Mouse (Mus musculus): ENCODE data around the gene Hhat. TPM values are rescaled to one million over a fixed set of nuclear protein-coding genes. Genes with fewer than 3 reads are reported as not detected.

Hhat gene
- total RNA-seq, 2 experiments from 2014 or later, result 0.80 to 8.0 TPM

DNA sequence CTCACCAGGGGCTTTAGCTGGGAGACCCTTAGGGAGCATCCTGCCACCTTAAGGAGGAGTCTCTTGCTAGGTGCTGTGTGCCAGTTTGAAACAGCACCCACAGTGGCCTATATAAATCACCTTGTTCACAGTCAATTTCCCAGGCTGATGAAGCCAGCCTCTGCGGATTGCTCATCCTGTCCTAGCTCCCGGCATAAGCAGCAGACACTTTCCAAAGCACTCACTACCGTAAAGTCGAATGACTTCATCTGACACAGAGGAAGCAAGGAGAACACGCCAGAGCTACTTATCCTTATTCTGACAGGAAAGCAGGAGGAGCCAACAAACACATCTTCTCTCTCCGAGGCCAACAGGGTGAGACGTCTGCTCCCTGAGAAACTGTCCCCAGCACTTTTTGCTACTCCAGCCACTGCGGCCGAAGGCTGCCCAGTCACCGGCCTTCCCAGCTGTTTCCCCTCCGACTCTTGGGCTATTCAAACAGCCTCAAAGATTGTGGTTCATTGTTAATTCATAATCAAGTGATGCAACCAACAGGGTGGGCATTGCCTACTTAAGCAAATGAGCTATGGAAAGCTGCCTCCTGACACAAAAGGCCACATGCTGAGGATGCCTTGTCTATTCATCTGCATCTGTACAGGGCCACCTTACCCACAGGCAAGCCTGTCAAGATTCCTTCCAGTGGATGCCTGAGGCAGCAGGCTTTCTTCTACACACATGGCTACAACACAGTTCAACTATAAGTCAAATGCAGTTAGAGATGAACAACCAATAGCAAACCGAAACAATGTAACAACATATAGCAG lies 248.4 kb downstream of the Hhat start:
- no peak for ATAC-seq (replicated peaks; ENCODE audit: low FRiP score, low TSS enrichment, poor library complexity, severe bottlenecking)

DNA sequence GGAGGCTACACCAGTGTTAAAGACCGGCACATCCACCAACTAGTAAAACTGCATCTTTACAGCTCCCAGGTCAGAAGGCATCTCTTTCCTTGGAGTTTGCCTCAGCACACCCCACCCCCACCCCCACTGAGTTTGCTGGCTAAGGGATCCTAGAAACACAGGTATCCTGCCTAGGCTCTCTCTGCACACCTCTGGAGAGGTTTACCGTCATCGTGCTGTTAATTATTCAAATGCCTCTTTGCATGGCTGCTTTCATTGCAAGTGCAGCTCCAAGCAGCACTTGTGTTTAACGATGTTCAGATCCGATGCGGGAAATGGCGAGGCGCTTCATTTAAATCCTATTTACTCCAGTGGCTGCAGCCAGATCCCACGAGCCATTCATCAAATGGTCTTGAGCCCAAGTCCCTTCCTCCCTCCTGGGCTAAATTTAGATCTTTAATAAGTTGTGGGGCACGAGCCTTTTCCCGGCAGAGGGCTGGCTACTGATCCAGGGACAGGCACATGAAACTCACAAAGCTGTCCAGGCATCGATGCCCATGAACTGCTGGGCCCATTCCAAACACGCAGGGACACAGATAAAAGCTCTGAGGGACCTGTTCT lies 250.1 kb downstream of the Hhat start:
- ATAC-seq (replicated peaks; ENCODE audit: low FRiP score, low TSS enrichment, poor library complexity, severe bottlenecking), result no peak

DNA sequence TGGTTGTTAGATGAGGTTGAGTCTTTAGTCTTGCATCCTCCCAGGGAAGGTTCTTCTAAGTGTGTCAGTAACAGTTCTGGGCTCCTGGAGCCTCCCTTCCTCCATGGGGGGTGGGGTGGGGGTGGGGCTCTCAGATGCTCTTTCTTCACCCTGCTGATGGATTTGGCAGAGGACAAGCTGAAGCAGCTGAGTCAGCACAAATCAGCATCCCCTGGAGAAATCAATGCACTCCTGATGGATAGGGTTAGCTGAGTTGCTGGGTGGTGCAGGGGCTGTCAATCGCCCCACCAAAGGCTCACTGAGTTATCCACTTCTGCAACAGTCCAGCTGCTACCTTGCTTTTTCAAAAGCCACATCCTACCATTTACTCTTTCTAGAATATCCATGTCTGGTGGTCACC lies 251.3 kb downstream of the Hhat start:
- ATAC-seq (replicated peaks; ENCODE audit: low FRiP score, low TSS enrichment, poor library complexity, severe bottlenecking), result no peak

DNA sequence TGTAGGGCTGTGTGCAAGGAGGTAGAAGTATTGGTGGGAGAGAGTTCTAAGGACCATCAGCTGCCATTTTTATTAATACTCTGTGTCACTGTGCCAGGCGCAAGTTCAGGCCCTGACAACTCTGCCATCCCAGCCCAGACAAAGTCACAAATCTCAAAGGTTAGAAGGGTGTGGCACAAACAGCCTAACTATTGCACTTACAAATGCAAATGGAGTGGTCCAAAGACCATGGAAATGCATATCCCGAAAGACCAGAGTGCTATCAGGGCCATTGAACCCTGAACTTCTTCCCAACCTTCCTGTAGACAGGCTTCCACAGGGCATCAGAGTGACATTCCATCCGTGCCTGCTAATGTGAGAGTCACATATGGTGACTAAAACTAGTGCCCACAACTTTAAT lies 255.7 kb downstream of the Hhat start:
- no peak for ATAC-seq (replicated peaks; ENCODE audit: low FRiP score, low TSS enrichment, poor library complexity, severe bottlenecking)

DNA sequence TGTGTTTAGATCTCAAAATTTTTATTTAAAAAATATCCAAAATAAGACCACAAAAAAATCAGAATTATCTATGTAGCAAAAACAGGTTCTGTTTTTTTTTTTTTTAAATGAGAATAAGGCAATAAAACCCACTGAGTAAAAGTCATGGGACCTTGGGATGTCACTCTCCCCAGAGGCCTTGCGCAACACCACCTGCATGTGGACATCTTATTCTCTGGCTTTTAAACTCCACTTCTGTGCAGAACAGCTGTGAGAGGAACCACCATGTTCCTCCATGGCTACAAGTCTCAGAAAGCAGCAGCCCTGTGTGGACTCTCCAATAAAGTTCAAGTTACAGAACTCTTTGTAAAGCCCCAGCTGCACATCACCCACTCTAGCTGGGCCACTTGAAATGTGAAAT lies 258.2 kb downstream of the Hhat start:
- no peak for ATAC-seq (replicated peaks; ENCODE audit: low FRiP score, low TSS enrichment, poor library complexity, severe bottlenecking)

DNA sequence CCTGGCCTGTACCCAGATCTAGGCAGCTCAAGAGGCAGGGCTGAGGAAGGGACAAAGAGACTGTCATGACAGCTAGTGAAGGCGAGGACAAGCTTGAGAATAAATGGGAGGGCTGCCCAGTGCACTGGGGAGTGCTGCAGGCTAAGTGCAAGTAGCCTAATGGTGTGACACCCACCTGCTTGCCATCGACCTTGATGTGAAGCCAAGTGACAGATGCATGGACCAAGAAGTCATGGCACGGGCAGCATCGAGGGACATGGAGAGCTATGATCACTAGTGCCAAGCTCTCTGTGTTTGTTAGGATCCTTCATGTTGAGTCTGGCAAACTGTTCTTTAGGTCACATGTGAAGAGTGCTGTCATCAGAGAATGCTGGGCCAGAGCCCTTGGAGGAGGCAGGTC lies 267.4 kb downstream of the Hhat start:
- ATAC-seq (replicated peaks; ENCODE audit: low FRiP score, low TSS enrichment, poor library complexity, severe bottlenecking), result no peak

DNA sequence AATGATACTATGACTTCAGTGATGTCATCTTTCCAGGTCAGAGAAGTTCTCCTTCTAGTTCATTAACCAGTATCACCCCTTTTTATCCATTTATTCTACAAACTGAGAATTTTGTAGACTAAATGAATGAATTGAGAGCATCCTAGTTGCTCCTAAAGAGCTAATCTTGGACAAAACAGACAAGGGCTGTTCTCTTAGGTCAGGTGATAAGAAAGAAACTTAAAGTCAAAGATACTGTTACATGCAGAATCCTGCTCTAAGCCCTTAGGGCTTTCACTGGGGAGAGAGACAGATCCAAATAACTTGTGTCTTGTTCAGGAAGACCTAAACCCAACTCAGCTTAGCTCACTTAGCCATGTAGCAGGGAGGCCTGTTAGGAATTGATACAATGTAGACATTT lies 268.2 kb downstream of the Hhat start:
- ATAC-seq (replicated peaks; ENCODE audit: low FRiP score, low TSS enrichment, poor library complexity, severe bottlenecking), result peak; percentile 62

DNA sequence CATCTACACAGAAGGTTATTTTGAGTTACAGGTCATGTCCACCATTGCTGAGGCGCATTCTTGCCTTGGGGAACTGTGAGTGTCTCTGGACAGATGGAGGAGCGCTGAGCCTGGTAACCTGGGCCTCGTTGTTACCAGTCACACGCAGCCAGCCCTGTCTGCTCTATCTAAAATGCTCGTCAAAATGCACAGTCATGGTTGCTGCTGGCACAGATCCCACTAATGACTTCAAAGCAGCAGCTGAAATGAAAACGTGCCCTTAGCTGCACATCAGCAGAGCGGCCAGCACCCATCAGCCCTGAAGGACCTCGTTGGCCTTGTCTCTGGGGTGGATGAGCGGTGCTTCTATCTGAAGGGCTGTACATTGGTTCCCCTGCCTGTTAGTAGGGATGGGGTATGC lies 269.0 kb downstream of the Hhat start:
- ATAC-seq (replicated peaks; ENCODE audit: low FRiP score, low TSS enrichment, poor library complexity, severe bottlenecking), result peak; percentile 85

DNA sequence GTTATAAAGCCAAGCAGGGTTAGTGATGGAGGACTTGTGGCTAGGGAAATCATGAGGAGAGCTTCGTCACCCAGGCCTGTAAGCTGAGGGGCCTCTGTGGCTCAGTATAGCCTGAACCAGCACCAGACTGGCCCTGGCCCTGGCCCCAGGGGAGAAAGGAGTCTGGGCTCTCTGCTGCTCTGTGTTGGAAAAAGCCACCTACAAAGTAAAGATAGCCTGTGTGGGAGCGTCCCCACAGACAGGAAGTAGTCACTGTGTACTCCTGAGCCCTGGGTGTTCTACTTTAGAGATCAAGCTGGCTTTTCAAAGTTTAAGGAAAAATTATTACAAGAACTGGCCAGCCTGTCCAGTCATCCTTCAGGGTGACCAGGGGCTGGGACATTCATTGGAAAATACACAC lies 273.5 kb downstream of the Hhat start:
- no peak for ATAC-seq (replicated peaks; ENCODE audit: low FRiP score, low TSS enrichment, poor library complexity, severe bottlenecking)

DNA sequence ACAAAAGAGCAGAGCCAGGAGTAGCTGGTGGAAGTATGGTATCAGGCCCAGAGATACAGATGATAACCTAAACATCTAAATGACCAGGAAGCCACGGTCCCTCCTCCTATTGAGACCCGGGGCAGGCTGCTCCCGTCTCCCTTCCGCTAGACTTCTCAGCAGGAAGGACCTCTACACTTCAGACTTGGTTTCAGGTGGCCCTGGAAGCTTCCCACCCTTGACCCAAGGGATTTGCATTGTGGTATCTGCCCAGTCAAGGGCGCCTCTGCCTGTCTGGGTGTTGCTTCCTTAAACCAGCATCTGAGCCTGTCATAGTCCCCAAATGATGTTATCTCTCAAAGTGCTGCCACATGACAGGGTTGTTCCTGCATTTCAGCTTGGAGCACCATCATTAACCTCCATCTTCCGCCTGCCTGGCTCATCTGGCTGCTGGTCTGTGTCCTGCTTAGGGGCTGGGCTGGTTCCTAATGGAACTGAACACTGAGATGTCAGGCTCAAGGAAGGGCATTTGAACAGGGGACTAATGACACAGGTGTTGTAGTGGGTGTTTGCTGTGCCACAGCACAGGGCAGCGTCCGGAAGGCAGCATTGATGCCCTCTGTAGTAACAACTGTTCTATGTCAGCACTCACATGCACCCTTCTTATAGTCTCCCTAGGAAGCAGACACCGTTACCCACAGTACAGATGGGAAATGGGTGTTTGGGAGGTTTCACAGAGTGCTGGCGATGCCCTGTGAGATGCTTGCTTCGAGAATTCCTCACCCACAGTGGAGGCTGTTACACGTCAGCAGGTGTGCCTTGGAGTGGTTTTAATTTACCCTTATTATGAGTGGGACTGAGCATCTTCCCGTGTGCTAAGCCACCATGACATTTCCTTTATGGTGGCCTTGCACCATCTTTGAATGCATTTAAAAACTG lies 280.9 kb downstream of the Hhat start:
- ATAC-seq (replicated peaks; ENCODE audit: low FRiP score, low TSS enrichment, poor library complexity, severe bottlenecking), result no peak

DNA sequence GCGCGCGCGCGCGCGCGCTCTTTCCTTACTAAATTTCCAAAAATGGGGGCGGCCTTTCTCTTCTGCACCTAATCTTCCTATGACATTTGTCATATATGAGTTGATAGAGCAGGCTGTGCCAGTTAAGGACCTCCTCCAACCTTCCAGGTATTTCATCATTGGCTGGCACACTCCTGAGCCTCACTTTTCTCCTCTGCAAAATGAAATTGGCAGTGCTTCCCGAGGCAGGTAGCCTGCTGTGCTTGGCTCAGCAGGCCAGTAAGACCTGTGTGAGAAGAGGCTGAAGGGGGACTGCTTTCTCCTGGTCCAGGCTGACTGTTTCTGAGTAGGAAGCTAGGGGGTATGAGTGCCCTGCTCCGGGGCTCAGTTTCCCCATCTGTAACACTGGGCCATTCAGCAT lies 283.5 kb downstream of the Hhat start:
- no peak for ATAC-seq (replicated peaks; ENCODE audit: low FRiP score, low TSS enrichment, poor library complexity, severe bottlenecking)

DNA sequence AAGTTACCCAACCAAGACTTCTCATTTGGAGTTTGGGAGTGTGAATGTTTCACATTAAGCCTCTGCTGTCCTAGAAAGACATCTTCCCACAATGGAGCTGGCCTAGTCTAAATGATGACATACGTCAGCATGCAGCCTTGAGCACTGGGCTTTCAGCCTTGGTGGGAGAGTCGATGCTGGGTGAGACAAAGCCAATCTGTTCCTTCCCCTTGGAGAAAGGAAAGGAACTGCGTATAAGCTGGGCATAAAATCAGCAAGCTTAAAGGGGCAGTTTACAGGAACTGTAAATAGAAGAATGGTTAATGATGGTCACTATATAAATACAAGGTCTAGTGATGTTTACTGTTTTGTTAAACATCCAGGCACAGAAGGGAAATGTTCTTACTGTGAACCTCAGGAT lies 286.0 kb downstream of the Hhat start:
- no peak for ATAC-seq (replicated peaks; ENCODE audit: low FRiP score, low TSS enrichment, poor library complexity, severe bottlenecking)

DNA sequence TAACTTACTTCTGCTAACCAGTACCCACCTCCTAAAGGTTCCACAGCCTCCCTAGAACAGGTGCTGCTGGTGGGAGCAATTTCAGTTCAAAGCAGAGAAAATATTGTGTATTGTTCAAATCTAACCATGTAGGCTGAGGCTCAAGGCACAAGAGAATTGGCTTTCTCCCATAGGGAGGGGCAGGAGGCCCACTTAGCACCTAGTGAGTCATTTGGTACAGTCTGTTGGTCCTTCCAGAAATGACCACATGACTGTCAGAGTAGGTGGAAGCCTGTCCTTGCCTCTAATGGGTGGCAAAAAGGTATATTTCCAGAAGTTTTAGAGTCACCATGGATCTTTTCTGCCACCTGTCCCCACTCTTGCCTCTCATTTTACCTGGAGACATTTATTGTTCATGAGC lies 289.6 kb downstream of the Hhat start:
- ATAC-seq (replicated peaks; ENCODE audit: low FRiP score, low TSS enrichment, poor library complexity, severe bottlenecking), result no peak

DNA sequence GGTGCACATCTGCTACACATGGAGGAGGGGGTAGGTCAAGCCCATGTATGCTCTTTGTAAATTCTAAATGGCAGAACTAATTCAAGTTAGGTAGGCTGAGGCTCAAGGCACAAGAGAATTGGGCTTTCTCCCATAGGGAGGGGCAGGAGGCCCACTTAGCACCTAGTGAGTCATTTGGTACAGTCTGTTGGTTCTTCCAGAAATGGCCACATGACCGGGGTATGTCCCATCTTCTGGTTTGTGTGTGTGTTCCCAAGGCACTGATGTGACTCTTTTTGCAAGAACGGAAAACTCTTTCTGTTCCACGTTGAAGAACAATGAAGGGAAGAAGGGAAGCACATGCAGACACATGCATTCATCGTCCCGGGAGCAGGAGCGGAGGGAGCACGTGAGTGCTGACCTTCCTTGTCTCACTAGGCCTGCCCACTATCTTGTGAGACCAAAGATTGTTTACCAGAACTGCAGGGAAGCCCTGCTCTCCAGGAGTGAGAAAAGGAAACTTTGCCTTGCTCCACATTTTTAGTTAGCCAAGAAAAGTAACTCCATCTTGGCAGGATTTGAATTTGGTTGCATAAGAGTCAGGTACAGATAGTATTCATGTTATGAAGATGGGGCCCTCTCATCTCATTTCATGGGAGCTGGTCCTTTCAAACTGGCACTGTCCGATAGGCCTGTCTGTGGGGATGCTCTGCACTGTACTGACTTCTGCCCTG lies 290.8 kb downstream of the Hhat start:
- ATAC-seq (replicated peaks; ENCODE audit: low FRiP score, low TSS enrichment, poor library complexity, severe bottlenecking), result no peak

DNA sequence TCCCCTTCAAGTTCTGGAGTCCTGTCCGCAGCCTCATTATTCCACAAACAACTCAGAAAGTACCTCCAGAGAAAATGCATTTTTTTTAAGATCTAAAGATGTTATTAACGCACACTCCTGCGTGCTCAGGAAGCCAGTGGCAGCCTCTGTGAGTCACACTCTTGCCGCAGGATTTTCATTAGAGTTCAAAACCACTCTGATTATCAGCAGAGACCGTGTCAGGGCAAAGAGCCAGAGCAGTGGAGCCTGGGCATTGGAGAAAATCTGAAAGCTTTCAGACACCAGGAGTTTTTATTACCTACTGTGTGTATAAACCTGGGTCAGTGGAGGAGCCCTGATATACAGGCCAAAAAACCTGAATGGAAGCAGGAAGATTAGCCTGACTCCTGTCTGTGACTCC lies 292.8 kb downstream of the Hhat start:
- no peak for ATAC-seq (replicated peaks; ENCODE audit: low FRiP score, low TSS enrichment, poor library complexity, severe bottlenecking)

DNA sequence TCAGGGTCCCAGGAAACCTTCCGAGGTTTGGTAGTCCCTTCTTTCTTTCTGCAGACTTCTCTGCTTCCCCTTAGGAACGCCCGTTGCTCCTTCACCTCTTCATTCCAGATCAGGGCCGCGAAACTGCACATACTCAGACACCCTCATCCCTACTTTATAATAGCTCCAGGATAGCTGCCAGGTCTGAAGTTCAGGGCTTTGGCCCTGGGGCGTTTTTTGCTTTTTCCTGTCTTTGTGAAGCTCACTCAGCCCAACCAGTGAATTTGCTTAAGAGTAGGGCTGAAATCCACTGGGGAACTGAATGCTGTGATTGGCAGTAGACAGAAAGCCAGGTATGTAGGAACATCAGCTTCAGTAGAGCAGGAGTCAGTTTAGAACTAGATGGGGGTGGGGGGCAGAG lies 293.5 kb downstream of the Hhat start:
- no peak for ATAC-seq (replicated peaks; ENCODE audit: low FRiP score, low TSS enrichment, poor library complexity, severe bottlenecking)

DNA sequence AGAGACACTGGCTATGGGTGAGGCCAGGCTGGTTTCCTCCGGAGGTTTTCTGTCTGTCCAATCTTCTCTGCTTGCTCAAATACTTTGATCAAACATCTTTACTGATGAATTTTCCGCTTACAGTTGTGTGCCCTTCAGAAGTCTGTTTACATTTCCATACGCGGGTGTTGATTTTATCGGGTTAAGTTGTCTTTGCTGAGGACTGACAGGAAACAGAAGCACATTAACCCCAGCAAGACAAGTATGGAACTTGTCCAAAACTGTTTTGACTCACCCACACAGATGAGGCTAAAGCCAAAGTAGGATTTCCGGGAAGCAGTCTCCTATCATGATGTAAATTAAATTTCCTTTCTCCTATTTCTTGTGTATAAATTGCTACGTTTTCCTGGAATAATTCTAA lies 294.3 kb downstream of the Hhat start:
- no peak for ATAC-seq (replicated peaks; ENCODE audit: low FRiP score, low TSS enrichment, poor library complexity, severe bottlenecking)

DNA sequence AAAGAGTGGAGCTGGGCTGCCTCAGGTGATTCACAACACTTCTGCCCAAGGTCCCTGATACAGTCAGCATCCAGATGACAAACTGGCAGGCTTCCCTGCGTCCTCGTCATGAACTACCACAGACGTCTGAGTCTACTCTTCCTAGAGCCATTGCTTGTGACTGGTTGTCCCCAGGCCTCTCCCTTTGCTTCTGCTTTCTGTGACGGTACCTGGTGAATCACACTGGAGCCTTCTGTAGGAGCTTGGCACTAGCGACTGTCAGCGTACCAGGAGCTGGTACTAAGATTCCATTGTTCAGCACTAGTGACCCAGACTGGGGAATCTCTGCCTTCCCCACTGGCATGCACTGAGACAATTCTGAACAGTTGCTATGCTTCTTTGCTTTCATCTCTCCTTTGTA lies 297.9 kb downstream of the Hhat start:
- ATAC-seq (replicated peaks; ENCODE audit: low FRiP score, low TSS enrichment, poor library complexity, severe bottlenecking), result no peak

DNA sequence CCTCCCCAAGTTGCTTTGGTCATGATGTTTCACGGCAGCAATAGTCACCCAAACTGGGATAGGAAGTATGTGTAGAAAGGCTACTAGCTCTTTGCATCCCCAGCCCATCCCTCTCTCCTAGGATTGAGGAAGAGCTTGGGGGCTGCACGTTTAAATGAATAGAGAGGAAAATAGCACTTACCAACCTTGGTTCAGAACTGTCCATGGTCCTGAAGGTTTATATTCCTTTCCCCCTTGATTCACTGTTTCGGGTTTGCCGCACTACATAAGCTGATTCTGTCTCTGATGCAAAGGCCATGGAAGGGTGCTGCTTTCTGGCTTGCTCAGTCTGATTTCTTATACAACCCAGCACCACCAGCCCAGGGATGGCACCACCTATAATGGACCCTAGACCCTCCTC lies 298.7 kb downstream of the Hhat start:
- 0 out of 2 replicates have a peak, but pooled peaks have one; percentile 41 for ATAC-seq (replicated peaks; ENCODE audit: low FRiP score, low TSS enrichment, poor library complexity, severe bottlenecking)

DNA sequence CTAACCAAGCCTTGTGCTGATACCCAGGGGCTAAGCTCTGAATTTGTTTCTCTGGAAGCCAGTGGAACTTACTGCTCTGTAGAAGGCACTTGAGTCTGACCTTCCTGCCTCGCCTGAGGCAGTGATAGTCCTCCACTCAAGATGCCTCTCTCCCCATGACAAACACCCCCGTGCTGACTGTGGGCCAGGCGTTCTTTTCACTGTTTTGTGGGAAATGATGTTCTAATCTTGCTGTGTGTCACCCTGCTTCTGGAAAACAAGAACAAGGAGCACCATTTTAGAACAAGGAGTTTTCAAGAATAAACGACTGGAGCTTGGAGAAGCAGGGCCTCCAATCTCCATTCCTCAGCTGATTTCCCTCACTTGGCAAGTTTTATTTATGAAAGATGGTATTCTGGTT lies 307.3 kb downstream of the Hhat start:
- ATAC-seq (replicated peaks; ENCODE audit: low FRiP score, low TSS enrichment, poor library complexity, severe bottlenecking), result no peak
